ENCODE assay signal across 8 mouse cellular contexts in the genomic region with DNA sequence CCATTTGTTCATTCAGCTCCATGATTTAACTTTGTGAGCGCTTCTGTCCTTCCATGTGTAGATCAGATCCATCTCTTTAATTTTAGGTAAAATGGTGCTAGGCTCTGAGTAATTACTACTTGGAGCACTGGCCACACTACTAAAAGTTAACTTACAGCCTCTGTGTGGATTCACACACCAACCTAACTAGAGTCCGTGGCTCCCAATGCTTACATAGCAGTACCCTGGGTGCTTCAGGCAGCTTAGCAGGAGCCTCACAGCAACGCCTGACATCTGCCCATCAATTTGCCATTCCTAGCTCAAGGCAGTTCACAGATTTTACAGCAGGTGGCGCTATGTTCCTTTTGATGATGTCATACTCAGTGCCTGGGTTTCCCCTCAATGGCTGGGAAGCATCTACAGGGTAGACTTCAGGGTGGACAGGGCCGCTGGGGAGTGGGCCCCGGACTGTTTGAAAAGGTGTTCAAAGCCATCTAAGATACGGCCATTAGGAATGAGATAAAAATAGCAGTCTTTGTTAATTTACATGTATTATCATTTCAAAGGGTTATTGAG.
DNase-seq lines count a peak whose midpoint lies in the region; ATAC-seq and TF ChIP-seq lines count a peak whose summit lies in the region.

No protein-coding gene starts in this region.

- DNase-seq in urinary bladder, postnatal 14 days (ENCODE audit: low spot score) = peak; percentile 17
- DNase-seq in urinary bladder, adult 18-20 months (ENCODE audit: low spot score in 2 of 2) = no peak
- peak; percentile 2 for DNase-seq in cerebellum, adult 8-10 months
- DNase-seq in frontal cortex, postnatal 14 days (ENCODE audit: low spot score in 2 of 2) = peak; percentile 19 to 50
- peak; percentile 67 for DNase-seq in kidney, postnatal 0 days (ENCODE audit: low spot score)
- peak; percentile 53 for DNase-seq in liver, postnatal 0 days
- peak; percentile 70 to 74 for DNase-seq in right cerebral cortex, adult 2 months (ENCODE audit: low spot score in 2 of 2)
- no peak for DNase-seq in spleen, postnatal 14 days (ENCODE audit: low spot score in 2 of 2)

- no peaks in the 10 kb centered on the region for H3K27me3 ChIP-seq in kidney, postnatal 0 days (ENCODE audit: insufficient read depth, low read length)
- no peaks in the 10 kb centered on the region for H3K27me3 ChIP-seq in liver, postnatal 0 days (ENCODE audit: insufficient read depth, low read length)

- peak; percentile 89 for TF ChIP-seq CTCF in kidney, postnatal 0 days (IDR thresholded peaks at IDR 0.05; ENCODE audit: low read depth)
- peak; percentile 75 for TF ChIP-seq CTCF in liver, postnatal 0 days (IDR thresholded peaks at IDR 0.05; ENCODE audit: low read depth)

- TF ChIP-seq EP300 in liver, postnatal 0 days (IDR thresholded peaks at IDR 0.05; ENCODE audit: low read depth) = no peak

- H3K27ac ChIP-seq in kidney, postnatal 0 days = no peak overlapping the region
- H3K27ac ChIP-seq in liver, postnatal 0 days (ENCODE audit: low read depth) = no peak overlapping the region

- H3K9ac ChIP-seq in kidney, postnatal 0 days (ENCODE audit: low read depth, low read length) = no peak overlapping the region
- H3K9ac ChIP-seq in liver, postnatal 0 days (replicated peaks) = no peak overlapping the region

- ATAC-seq in kidney, postnatal 0 days (replicated peaks; ENCODE audit: low FRiP score, low read depth) = peak; percentile 84; the same call in 1 of the 2 replicates
- ATAC-seq in liver, postnatal 0 days = peak; percentile 29; the same call in 1 of the 2 replicates

- no peak overlapping the region for H3K4me3 ChIP-seq in kidney, postnatal 0 days (replicated peaks; ENCODE audit: low read depth, low read length)
- no peak overlapping the region for H3K4me3 ChIP-seq in liver, postnatal 0 days (ENCODE audit: low read depth, low read length)

- no peaks in the 10 kb centered on the region for H3K36me3 ChIP-seq in kidney, postnatal 0 days (ENCODE audit: insufficient read depth, low read length)
- H3K36me3 ChIP-seq in liver, postnatal 0 days (replicated peaks; ENCODE audit: insufficient read depth, low read length) = no peaks in the 10 kb centered on the region

- no peak overlapping the region for H3K4me2 ChIP-seq in kidney, postnatal 0 days (ENCODE audit: low read length)
- no peak overlapping the region for H3K4me2 ChIP-seq in liver, postnatal 0 days (ENCODE audit: low read depth, low read length)

- no peaks in the 10 kb centered on the region for H3K4me1 ChIP-seq in kidney, postnatal 0 days (replicated peaks; ENCODE audit: insufficient read depth, low read length)
- no peaks in the 10 kb centered on the region for H3K4me1 ChIP-seq in liver, postnatal 0 days (ENCODE audit: insufficient read depth)

- H3K9me3 ChIP-seq in kidney, postnatal 0 days (replicated peaks; ENCODE audit: low read length) = no peaks in the 10 kb centered on the region
- no peaks in the 10 kb centered on the region for H3K9me3 ChIP-seq in liver, postnatal 0 days (ENCODE audit: low read length)

- WGBS in kidney, postnatal 0 days = 59% methylated on average over 7 of the region's 7 CpGs
- 40% methylated on average over 7 of the region's 7 CpGs for WGBS in liver, postnatal 0 days (ENCODE audit: insufficient replicate concordance)

Comparison
In these comparisons a context has a peak if more than half of its experiments do, and no peak if none do; other contexts are left out.
1. DNase-seq: peak in urinary bladder, postnatal 14 days (single experiment), cerebellum, adult 8-10 months (single experiment), frontal cortex, postnatal 14 days (2 of 2), kidney, postnatal 0 days (single experiment), liver, postnatal 0 days (single experiment) and right cerebral cortex, adult 2 months (2 of 2); none in urinary bladder, adult 18-20 months (0 of 2) and spleen, postnatal 14 days (0 of 2).